Mouse (Mus musculus): ENCODE results near the gene Prl3d1. TPM values are rescaled to one million over a fixed set of nuclear protein-coding genes. Genes with fewer than 3 reads are reported as not detected.
A peak's percentile ranks its signal among the peaks of the same experiment; 100 is the strongest.
"Not testable (repeated sequence)": the region's sequence is repeated elsewhere in the genome, so short reads cannot be mapped to it uniquely, and the experiment has no call there.

Prl3d1 gene
- not detected in 2 replicates for polyA plus RNA-seq (2015; fragmentation: Nextera tagmentation; extraction: Ambion mirVana)

DNA sequence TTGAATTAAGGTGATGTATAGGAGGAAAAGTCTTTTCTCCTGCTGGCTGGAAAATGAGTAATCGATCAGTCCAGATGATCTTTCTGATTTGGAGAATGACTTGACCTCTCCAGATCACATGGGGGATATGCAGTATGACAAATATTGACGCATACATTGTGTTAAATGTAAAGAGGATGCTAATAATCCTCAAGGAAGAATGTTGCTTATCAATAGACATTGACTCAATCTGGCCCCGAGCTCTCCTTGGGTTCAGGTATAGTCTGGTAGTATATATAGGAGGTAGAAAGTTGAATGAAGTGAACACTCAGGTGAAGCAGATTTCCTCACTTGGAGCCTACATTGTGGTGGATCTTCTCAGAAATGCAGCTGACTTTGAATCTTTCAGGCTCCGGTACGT lies at the start of gene Prl3d1:
Prl3d1 (plus strand) TSS at position 301 of the 400 bp plus-strand sequence.
- H3K4me3 ChIP-seq; H3K9me3 ChIP-seq; H3K27me3 ChIP-seq; H3K4me2 ChIP-seq; ATAC-seq (ENCODE audit: borderline replicate concordance, extremely low read depth, low FRiP score, low TSS enrichment); H3K27ac ChIP-seq; H3K4me1 ChIP-seq; H3K36me3 ChIP-seq; H3K9ac ChIP-seq: not testable (repeated sequence)
- WGBS, result 88% methylated on average over 5 of the region's 5 CpGs

DNA sequence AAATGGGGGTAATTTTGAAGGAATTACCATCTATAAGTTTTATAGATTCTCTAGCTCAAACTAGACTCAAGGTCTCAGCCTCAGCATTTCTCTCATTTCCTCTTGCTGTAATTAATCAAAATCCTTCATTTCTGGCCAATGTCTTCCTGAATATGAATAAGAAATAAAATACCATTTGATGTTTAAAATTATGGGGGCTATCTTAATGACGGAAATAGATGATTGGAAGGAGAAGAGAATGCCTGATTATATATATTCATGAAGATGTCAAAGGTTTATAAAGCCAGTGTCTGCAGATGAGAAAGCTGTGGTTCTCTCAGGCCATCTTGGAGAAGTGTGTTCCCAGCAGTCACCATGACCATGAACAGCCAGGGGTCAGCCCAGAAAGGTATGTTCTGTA lies 36.7 kb upstream of the Prl3d1 start, which contains the start of gene Prl:
Prl (plus strand) TSS at position 301 of the 400 bp plus-strand sequence.
- no peaks in the 10 kb centered on the region for H3K4me1 ChIP-seq
- H3K9ac ChIP-seq, result no peak within 1 kb of the TSS
- H3K36me3 ChIP-seq, result no peaks in the 10 kb centered on the region
- no peak within 1 kb of the TSS for H3K27ac ChIP-seq
- ATAC-seq (ENCODE audit: borderline replicate concordance, extremely low read depth, low FRiP score, low TSS enrichment), result no peak
- no peaks in the 10 kb centered on the region for H3K27me3 ChIP-seq
- no peaks in the 10 kb centered on the region for H3K9me3 ChIP-seq
- 89% methylated on average over 1 of the region's 1 CpGs for WGBS
- no peak within 1 kb of the TSS for H3K4me3 ChIP-seq
- H3K4me2 ChIP-seq, result no peak within 1 kb of the TSS

DNA sequence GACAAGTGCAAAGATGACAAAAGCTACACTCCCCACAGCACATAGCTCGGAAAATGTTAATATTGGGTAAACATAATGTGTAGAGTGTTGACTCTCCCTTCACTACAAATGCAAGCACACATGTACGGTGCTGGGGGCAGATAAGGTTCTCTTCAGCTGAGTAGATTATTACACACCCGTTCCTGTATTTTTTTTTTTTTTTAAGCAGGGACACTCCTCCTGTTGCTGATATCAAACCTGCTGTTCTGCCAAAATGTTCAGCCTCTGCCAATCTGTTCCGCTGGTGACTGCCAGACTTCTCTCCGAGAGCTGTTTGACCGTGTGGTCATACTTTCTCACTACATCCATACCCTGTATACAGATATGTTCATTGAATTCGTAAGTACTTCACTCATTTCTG lies 34.8 kb upstream of the Prl3d1 start:
- Histone ChIP-seq H3K4me1 (no peaks in the 10 kb centered on the region), H3K9me3 (no peaks in the 10 kb centered on the region), H3K4me3 (no peak overlapping the region), H3K27ac (no peak overlapping the region), H3K9ac (no peak overlapping the region), H3K27me3 (no peaks in the 10 kb centered on the region), H3K36me3 (no peaks in the 10 kb centered on the region), H3K4me2 (no peak overlapping the region)
- peak; percentile 23; the same call in 1 of the 2 replicates for ATAC-seq (ENCODE audit: borderline replicate concordance, extremely low read depth, low FRiP score, low TSS enrichment)
- 63% methylated on average over 7 of the region's 7 CpGs for WGBS

DNA sequence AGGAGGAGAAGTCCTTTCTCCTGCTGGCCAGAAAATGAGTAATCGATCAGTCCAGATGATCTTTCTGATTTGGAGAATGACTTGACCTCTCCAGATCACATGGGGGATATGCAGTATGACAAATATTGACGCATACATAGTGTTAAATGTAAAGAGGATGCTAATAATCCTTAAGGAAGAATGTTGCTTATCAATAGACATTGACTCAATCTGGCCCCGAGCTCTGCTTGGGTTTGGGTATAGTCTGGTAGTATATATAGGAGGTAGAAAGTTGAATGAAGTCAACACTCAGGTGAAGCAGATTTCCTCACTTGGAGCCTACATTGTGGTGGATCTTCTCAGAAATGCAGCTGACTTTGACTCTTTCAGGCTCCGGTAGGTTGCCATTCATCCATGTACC lies 27.4 kb downstream of the Prl3d1 start, which contains the start of gene Prl3d2:
Prl3d2 (plus strand) TSS at position 301 of the 400 bp plus-strand sequence.
- 75% methylated on average over 4 of the region's 4 CpGs for WGBS
- not testable (repeated sequence) for H3K4me2 ChIP-seq; H3K9ac ChIP-seq; H3K4me1 ChIP-seq; H3K9me3 ChIP-seq; H3K27me3 ChIP-seq; H3K27ac ChIP-seq; H3K4me3 ChIP-seq; ATAC-seq (ENCODE audit: borderline replicate concordance, extremely low read depth, low FRiP score, low TSS enrichment); H3K36me3 ChIP-seq

DNA sequence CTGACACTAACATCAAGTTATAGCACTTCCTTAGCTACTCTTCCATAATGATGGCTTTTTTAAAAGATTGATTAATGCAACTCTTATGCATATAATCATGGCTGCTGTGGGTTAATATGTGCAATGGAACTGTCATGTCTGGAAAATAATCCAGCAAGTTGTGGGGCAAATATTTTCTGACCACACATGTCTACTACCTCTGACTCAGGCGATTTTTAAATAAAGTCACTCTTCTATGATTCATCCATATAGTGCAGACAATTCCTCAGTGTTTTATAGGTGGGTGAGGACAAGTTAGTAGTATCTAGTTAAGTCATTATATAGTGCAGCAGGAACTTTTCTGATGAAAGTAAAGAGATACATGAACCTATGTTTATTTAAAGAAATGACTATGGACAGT lies 54.3 kb downstream of the Prl3d1 start:
- Histone ChIP-seq H3K27me3 (no peaks in the 10 kb centered on the region), H3K4me2 (no peak overlapping the region), H3K9me3 (no peaks in the 10 kb centered on the region), H3K4me1 (no peaks in the 10 kb centered on the region), H3K9ac (no peak overlapping the region), H3K36me3 (no peaks in the 10 kb centered on the region), H3K4me3 (no peak overlapping the region), H3K27ac (no peak overlapping the region)
- no peak for ATAC-seq (ENCODE audit: borderline replicate concordance, extremely low read depth, low FRiP score, low TSS enrichment)
- 60% methylated on average over 1 of the region's 1 CpGs for WGBS

Other genes with a start within 250 kb of the Prl3d1 start
- not detected in 2 replicates for gene Prl, start 36.6 kb upstream of the Prl3d1 start, polyA plus RNA-seq (2015; fragmentation: Nextera tagmentation; extraction: Ambion mirVana)
- not detected in 2 replicates for gene Prl3d2, start 27.5 kb downstream of the Prl3d1 start, polyA plus RNA-seq (2015; fragmentation: Nextera tagmentation; extraction: Ambion mirVana)
- gene Prl3d3, start 62.6 kb downstream of the Prl3d1 start, polyA plus RNA-seq (2015; fragmentation: Nextera tagmentation; extraction: Ambion mirVana), result not detected in 2 replicates
- gene Prl3c1, start 102.5 kb downstream of the Prl3d1 start, polyA plus RNA-seq (2015; fragmentation: Nextera tagmentation; extraction: Ambion mirVana), result not detected in 2 replicates
- gene Prl3b1, start 147.7 kb downstream of the Prl3d1 start, polyA plus RNA-seq (2015; fragmentation: Nextera tagmentation; extraction: Ambion mirVana), result not detected in 2 replicates
- not detected in 2 replicates for gene Prl3a1, start 165.2 kb downstream of the Prl3d1 start, polyA plus RNA-seq (2015; fragmentation: Nextera tagmentation; extraction: Ambion mirVana)
- not detected in 2 replicates for gene Prl6a1, start 218.4 kb downstream of the Prl3d1 start, polyA plus RNA-seq (2015; fragmentation: Nextera tagmentation; extraction: Ambion mirVana)

Data from lung, embryonic 15.5 days (tissue).